In genomic region chr19:36919466-36919865, GRCm38 (mm10) we compare ENCODE assay signal across 8 mouse cellular contexts. TPM values are rescaled to one million over a fixed set of nuclear protein-coding genes. Genes with fewer than 3 reads are reported as not detected.
DNase-seq lines count a peak whose midpoint lies in the region; ATAC-seq and TF ChIP-seq lines count a peak whose summit lies in the region.

Fgfbp3 (minus strand) TSS chr19:36919615.

- no peaks in the 10 kb centered on the region for H3K36me3 ChIP-seq in lung, embryonic 14.5 days (ENCODE audit: insufficient read depth)
- no peaks in the 10 kb centered on the region for H3K36me3 ChIP-seq in forebrain, embryonic 16.5 days (ENCODE audit: control insufficient read depth, insufficient read depth)
- H3K36me3 ChIP-seq in liver, postnatal 0 days (replicated peaks; ENCODE audit: insufficient read depth, low read length), result no peaks in the 10 kb centered on the region

- peak within 1 kb of the TSS; percentile 96 for H3K27ac ChIP-seq in lung, embryonic 14.5 days (ENCODE audit: low read depth)
- H3K27ac ChIP-seq in forebrain, embryonic 16.5 days (ENCODE audit: low read length), result peak within 1 kb of the TSS; percentile 95
- H3K27ac ChIP-seq in liver, postnatal 0 days (ENCODE audit: low read depth), result peak within 1 kb of the TSS; percentile 64; the same call in 1 of the 2 replicates

- peak within 1 kb of the TSS; percentile 88 for H3K9ac ChIP-seq in lung, embryonic 14.5 days
- H3K9ac ChIP-seq in forebrain, embryonic 16.5 days (replicated peaks; ENCODE audit: low read depth, low read length), result peak within 1 kb of the TSS; percentile 97
- H3K9ac ChIP-seq in liver, postnatal 0 days (replicated peaks), result peak within 1 kb of the TSS; percentile 79

- H3K4me1 ChIP-seq in lung, embryonic 14.5 days (ENCODE audit: insufficient read depth), result no peaks in the 10 kb centered on the region
- H3K4me1 ChIP-seq in forebrain, embryonic 16.5 days (replicated peaks; ENCODE audit: control insufficient read depth, insufficient read depth, low read length), result peaks cover 14% of the 10 kb centered on the region
- H3K4me1 ChIP-seq in liver, postnatal 0 days (ENCODE audit: insufficient read depth), result peaks cover 10% of the 10 kb centered on the region

- no peaks in the 10 kb centered on the region for H3K9me3 ChIP-seq in lung, embryonic 14.5 days (ENCODE audit: low read depth, low read length)
- no peaks in the 10 kb centered on the region for H3K9me3 ChIP-seq in forebrain, embryonic 16.5 days (ENCODE audit: control insufficient read depth, low read length)
- no peaks in the 10 kb centered on the region for H3K9me3 ChIP-seq in liver, postnatal 0 days (ENCODE audit: low read length)

- no peak for ATAC-seq in lung, embryonic 14.5 days (ENCODE audit: insufficient read depth)
- peak; percentile 41 for ATAC-seq in activated CD4-positive, CD25-positive, alpha-beta regulatory T cell, adult 4 months
- peak; percentile 23; the same call in 1 of the 2 replicates for ATAC-seq in forebrain, embryonic 16.5 days
- peak; percentile 63 for ATAC-seq in liver, postnatal 0 days

- 7% methylated on average over 12 of the region's 12 CpGs for WGBS in lung, embryonic 14.5 days
- WGBS in forebrain, embryonic 16.5 days, result 4% methylated on average over 12 of the region's 12 CpGs
- 8% methylated on average over 12 of the region's 12 CpGs for WGBS in liver, postnatal 0 days (ENCODE audit: insufficient replicate concordance)

- no peaks in the 10 kb centered on the region for H3K27me3 ChIP-seq in lung, embryonic 14.5 days (ENCODE audit: insufficient read depth, low read length)
- no peaks in the 10 kb centered on the region for H3K27me3 ChIP-seq in forebrain, embryonic 16.5 days (replicated peaks; ENCODE audit: control insufficient read depth, insufficient read depth, low read length)
- peaks cover 9% of the 10 kb centered on the region; the same call in 1 of the 2 replicates for H3K27me3 ChIP-seq in liver, postnatal 0 days (ENCODE audit: insufficient read depth, low read length)

- H3K4me3 ChIP-seq in lung, embryonic 14.5 days (ENCODE audit: low read depth, low read length), result peak within 1 kb of the TSS; percentile 80
- H3K4me3 ChIP-seq in forebrain, embryonic 16.5 days (replicated peaks; ENCODE audit: low read length), result peak within 1 kb of the TSS; percentile 97
- peak within 1 kb of the TSS; percentile 77 for H3K4me3 ChIP-seq in liver, postnatal 0 days (ENCODE audit: low read depth, low read length)

- TF ChIP-seq EP300 in liver, postnatal 0 days (IDR thresholded peaks at IDR 0.05; ENCODE audit: low read depth), result no peak

- TF ChIP-seq CTCF in lung, embryonic 14.5 days (IDR thresholded peaks at IDR 0.05; ENCODE audit: low read depth), result no peak
- no peak for TF ChIP-seq CTCF in liver, postnatal 0 days (IDR thresholded peaks at IDR 0.05; ENCODE audit: low read depth)

- no peak for DNase-seq in lung, embryonic 14.5 days
- DNase-seq in lung, adult 18-20 months, result no peak
- no peak for DNase-seq in liver, postnatal 0 days
- no peak for DNase-seq in adrenal gland, postnatal 36 days
- DNase-seq in gastrocnemius, postnatal 10 days, result no peak
- DNase-seq in cerebellum, postnatal 25 days, result no peak

- peak within 1 kb of the TSS; percentile 70 for H3K4me2 ChIP-seq in lung, embryonic 14.5 days
- peak within 1 kb of the TSS; percentile 94 for H3K4me2 ChIP-seq in forebrain, embryonic 16.5 days (ENCODE audit: low read length)
- peak within 1 kb of the TSS; percentile 98 for H3K4me2 ChIP-seq in liver, postnatal 0 days (ENCODE audit: low read depth, low read length)

RNA-seq across cellular contexts. Expression of gene Fgfbp3, which starts in this region (rescaled TPM):
- 5.5 and 6.0 TPM in 2 replicates for polyA plus RNA-seq in lung, embryonic 14.5 days (2014; fragmentation: Nextera tagmentation; extraction: Ambion mirVana)
- not detected for polyA plus RNA-seq in activated CD4-positive, CD25-positive, alpha-beta regulatory T cell, adult 4 months (2017; shearing (Covaris generic))
- 26.3 and 29.3 TPM in 2 replicates for polyA plus RNA-seq in forebrain, embryonic 16.5 days (2015; fragmentation: Nextera tagmentation; extraction: Ambion mirVana)
- 1.0 and 1.2 TPM in 2 replicates for polyA plus RNA-seq in liver, postnatal 0 days (2015; fragmentation: Nextera tagmentation; extraction: Ambion mirVana)
- 1 to 10 TPM; 2.8 to 3.7 TPM for total RNA-seq in adrenal gland, postnatal 36 days (2021)
- 1 to 10 TPM; 2.0 to 4.4 TPM for total RNA-seq in gastrocnemius, postnatal 10 days (2021)

Comparison
In these comparisons a context has a peak if more than half of its experiments do, and no peak if none do; other contexts are left out.
1. Peak in ATAC-seq in activated CD4-positive, CD25-positive, alpha-beta regulatory T cell, adult 4 months; RNA of the gene not detected or under 1 TPM.